Mouse (Mus musculus) neural tube, embryonic 11.5 days (tissue): ENCODE data around the gene Dpm1. TPM values are rescaled to one million over a fixed set of nuclear protein-coding genes. Genes with fewer than 3 reads are reported as not detected.

Source experiments
- ATAC-seq: fragments of 200-750 bp; cut with Nextera tagmentation; 2 replicates; pipeline ENCODE4 v1.8.0; 2017; ENCODE audit warnings: moderate number of reproducible peaks, mild to moderate bottlenecking, moderate TSS enrichment, moderate library complexity; ENCODE audit not compliant: insufficient read depth, low FRiP score, low TSS enrichment
- DNase-seq: peaks from one replicate; pipeline ENCODE4 v3.0.0-alpha.2; 2015; ENCODE audit warnings: low spot score
- H3K27ac ChIP-seq: fragments of 300-500 bp; sonication (generic); 2 replicates; pipeline ENCODE4 v1.5.1; 2014; ENCODE audit warnings: low read depth, mild to moderate bottlenecking, low read length
- H3K27me3 ChIP-seq: fragments of 300-500 bp; sonication (generic); 2 replicates; pipeline ENCODE4 v1.6.1; 2014; ENCODE audit warnings: mild to moderate bottlenecking, low read length, mixed read lengths; ENCODE audit not compliant: control insufficient read depth, insufficient read depth
- H3K36me3 ChIP-seq: fragments of 300-500 bp; sonication (generic); 2 replicates; pipeline ENCODE4 v1.6.1; 2014; ENCODE audit warnings: mild to moderate bottlenecking, low read length, moderate library complexity, mixed read lengths; ENCODE audit not compliant: control insufficient read depth, insufficient read depth
- H3K4me1 ChIP-seq: fragments of 300-500 bp; sonication (generic); 2 replicates; pipeline ENCODE4 v1.6.1; 2014; ENCODE audit warnings: low read length, mixed read lengths; ENCODE audit not compliant: control insufficient read depth, insufficient read depth
- H3K4me2 ChIP-seq: fragments of 300-500 bp; sonication (generic); 2 replicates; pipeline ENCODE4 v1.6.1; 2014; ENCODE audit warnings: low read depth, mild to moderate bottlenecking, moderate library complexity
- H3K4me3 ChIP-seq: fragments of 300-500 bp; sonication (generic); 2 replicates; pipeline ENCODE4 v1.5.1; 2014; ENCODE audit warnings: low read depth, low read length
- H3K9ac ChIP-seq: fragments of 300-500 bp; sonication (generic); 2 replicates; pipeline ENCODE4 v1.6.1; 2014; ENCODE audit warnings: mild to moderate bottlenecking, low read length
- H3K9me3 ChIP-seq: fragments of 300-500 bp; sonication (generic); 2 replicates; pipeline ENCODE4 v1.6.1; 2016; ENCODE audit warnings: low read length; ENCODE audit not compliant: control insufficient read depth
- WGBS: fragments of 180-500 bp; shearing (Covaris S2); extraction: QIAGEN DNeasy Blood & Tissue Kit; methylation state at CpG from one replicate; pipeline ENCODE4 v1.1.7; 2014; 5-methylcytosine and 5-hydroxymethylcytosine counted together
- polyA plus RNA-seq: library from polyadenylated mRNA; unstranded; fragments of >200 nt; fragmentation: Nextera tagmentation; extraction: Ambion mirVana; gene quantifications from 2 replicates; pipeline ENCODE4 v1.2.1, GENCODE M21; 2014

Dpm1 gene
- polyA plus RNA-seq, 1 experiment from 2014 or later, result 48.7 TPM

DNA sequence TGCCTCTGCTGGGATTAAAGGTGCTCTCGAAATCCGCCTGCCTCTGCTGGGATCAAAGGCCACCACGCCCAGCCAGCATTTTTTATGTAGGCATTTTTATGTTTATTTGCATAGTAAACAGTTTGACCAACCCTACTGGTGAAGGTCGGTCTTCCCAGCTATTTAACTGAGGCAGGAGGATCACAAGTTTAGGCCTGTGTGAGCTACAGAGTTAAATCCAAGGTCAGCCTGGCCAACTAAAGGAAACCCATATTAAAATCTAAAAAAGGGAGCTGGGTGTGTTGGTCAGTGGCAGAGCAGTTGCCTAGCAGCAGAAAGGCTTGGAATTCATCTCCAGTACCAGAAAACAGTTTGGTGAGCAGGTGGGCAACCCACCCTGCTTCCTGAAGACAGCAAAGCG lies 2.9 kb upstream of the Dpm1 start:
- Histone ChIP-seq H3K9me3 (no peaks in the 10 kb centered on the region), H3K36me3 (no peaks in the 10 kb centered on the region; the same call in 1 of the 2 replicates), H3K4me2 (no peak overlapping the region), H3K4me3 (no peak overlapping the region), H3K27ac (no peak overlapping the region), H3K4me1 (peaks cover 15% of the 10 kb centered on the region), H3K27me3 (no peaks in the 10 kb centered on the region), H3K9ac (no peak overlapping the region)
- ATAC-seq (no peak), DNase-seq (no peak)
- WGBS, result 92% methylated on average over 5 of the region's 5 CpGs

GRCm38 (mm10) chr2:168231471-168231829 lies 1.1 kb upstream of the Dpm1 start:
- 59% methylated on average over 33 of the region's 33 CpGs for WGBS
- DNase-seq (no peak), ATAC-seq (no peak)
- peak overlapping the region; percentile 100 for H3K4me3 ChIP-seq
- H3K27me3 ChIP-seq, result no peaks in the 10 kb centered on the region
- H3K4me2 ChIP-seq, result peak overlapping the region; percentile 90
- H3K4me1 ChIP-seq, result peaks cover 15% of the 10 kb centered on the region
- H3K36me3 ChIP-seq, result no peaks in the 10 kb centered on the region; the same call in 1 of the 2 replicates
- no peak overlapping the region for H3K27ac ChIP-seq
- H3K9me3 ChIP-seq, result no peaks in the 10 kb centered on the region
- peak overlapping the region; percentile 87; the same call in 1 of the 2 replicates for H3K9ac ChIP-seq

DNA sequence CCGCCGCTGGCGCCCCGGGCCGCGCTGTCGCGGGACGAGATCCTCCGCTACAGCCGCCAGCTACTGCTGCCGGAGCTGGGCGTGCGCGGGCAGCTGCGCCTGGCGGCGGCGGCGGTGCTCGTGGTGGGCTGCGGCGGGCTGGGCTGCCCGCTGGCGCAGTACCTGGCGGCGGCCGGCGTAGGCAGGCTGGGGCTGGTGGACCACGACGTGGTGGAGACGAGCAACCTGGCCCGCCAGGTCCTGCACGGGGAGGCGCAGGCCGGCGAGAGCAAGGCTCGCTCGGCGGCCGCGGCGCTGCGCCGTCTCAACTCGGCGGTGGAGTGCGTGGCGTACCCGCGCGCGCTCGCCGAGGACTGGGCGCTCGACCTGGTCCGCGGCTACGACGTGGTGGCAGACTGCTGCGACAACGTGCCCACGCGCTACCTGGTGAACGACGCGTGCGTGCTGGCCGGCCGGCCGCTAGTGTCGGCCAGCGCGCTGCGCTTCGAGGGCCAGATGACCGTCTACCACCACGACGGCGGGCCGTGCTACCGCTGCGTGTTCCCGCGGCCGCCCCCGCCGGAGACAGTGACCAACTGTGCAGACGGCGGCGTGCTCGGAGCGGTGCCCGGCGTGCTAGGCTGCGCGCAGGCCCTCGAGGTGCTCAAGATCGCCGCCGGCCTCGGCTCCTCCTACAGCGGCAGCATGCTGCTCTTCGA lies 531 bp upstream of the Dpm1 start:
- ATAC-seq (peak; percentile 45), DNase-seq (no peak)
- WGBS, result 3% methylated on average over 95 of the region's 105 CpGs
- Histone ChIP-seq H3K27me3 (no peaks in the 10 kb centered on the region), H3K4me2 (peak overlapping the region; percentile 90), H3K27ac (peak overlapping the region; percentile 75; the same call in 1 of the 2 replicates), H3K9me3 (no peaks in the 10 kb centered on the region), H3K36me3 (no peaks in the 10 kb centered on the region; the same call in 1 of the 2 replicates), H3K9ac (peak overlapping the region; percentile 87), H3K4me1 (peaks cover 15% of the 10 kb centered on the region), H3K4me3 (peak overlapping the region; percentile 100)

DNA sequence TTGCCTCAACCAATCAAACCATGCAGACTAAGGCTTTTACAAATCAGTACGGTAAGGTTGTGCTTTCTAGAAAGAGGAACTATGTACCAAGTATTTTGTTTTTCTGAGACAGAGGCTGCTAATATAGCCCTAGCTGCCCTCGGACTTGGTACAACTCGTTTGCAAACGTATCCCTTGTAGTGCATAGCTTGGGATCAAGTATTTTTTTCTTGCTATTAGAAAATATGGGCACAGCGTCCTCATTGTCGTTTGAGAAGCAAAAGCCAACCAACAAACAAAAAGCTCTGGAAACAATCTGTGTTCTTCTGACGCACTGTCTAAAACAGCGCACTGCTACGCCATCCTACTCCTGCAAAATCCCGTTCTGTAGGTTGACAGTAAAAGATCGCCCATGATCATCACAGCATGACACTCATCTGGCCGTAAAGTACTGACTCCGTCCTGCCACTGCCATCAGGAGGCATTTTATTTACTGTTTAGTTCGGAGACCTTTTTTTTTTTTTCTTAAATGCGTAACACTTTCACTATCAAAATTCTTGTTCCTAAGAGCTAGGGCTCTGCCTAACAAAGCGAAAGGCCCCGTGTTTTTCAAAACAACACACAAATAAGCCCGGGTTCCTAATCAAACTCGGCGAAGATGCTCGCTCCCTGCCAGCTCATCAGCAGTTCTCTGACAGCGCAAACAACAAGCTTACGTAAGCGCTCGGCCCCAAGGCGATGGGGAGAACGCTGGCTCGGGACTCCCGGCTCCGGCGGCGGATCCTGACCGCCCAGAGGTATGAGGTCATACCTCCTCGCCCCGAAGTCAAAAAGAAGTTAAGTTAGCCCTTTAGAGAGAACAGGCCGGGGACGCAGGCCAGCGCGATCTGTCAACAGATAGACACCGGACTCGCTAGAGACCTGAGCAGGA lies 1.0 kb downstream of the Dpm1 start:
- Histone ChIP-seq H3K27me3 (no peaks in the 10 kb centered on the region), H3K4me2 (peak overlapping the region; percentile 90), H3K4me1 (peaks cover 15% of the 10 kb centered on the region), H3K36me3 (peaks cover 8% of the 10 kb centered on the region), H3K4me3 (peak overlapping the region; percentile 100), H3K27ac (peak overlapping the region; percentile 75; the same call in 1 of the 2 replicates), H3K9ac (peak overlapping the region; percentile 87), H3K9me3 (no peaks in the 10 kb centered on the region)
- ATAC-seq, result 0 out of 2 replicates have a peak, but pooled peaks have one; percentile 11
- 19% methylated on average over 41 of the region's 41 CpGs for WGBS
- peak; percentile 28 for DNase-seq

DNA sequence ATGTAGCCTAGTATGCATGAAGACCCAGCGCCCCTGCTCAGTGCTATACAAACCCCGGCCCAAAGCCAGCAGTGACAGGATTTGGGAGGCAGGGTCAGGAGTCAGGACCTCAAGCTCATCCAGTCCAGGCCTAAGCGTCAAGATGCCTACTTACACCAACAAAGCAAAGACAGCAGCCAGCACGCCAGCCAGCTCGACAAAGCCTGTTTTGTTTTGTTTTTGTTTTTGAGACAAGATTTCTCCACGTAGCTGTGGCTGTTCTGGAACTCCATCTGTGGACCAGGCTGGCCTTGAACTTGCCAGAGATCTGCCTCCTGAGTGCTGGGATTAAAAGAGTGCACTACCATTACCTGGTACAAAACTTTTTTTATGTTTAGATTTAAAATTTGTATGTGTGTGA lies 7.1 kb downstream of the Dpm1 start:
- Histone ChIP-seq H3K27ac (no peak overlapping the region), H3K9ac (no peak overlapping the region), H3K4me2 (no peak overlapping the region), H3K4me1 (no peaks in the 10 kb centered on the region), H3K36me3 (peaks cover 13% of the 10 kb centered on the region), H3K9me3 (no peaks in the 10 kb centered on the region), H3K4me3 (no peak overlapping the region), H3K27me3 (no peaks in the 10 kb centered on the region)
- ATAC-seq (no peak), DNase-seq (no peak)
- 96% methylated on average over 6 of the region's 6 CpGs for WGBS

DNA sequence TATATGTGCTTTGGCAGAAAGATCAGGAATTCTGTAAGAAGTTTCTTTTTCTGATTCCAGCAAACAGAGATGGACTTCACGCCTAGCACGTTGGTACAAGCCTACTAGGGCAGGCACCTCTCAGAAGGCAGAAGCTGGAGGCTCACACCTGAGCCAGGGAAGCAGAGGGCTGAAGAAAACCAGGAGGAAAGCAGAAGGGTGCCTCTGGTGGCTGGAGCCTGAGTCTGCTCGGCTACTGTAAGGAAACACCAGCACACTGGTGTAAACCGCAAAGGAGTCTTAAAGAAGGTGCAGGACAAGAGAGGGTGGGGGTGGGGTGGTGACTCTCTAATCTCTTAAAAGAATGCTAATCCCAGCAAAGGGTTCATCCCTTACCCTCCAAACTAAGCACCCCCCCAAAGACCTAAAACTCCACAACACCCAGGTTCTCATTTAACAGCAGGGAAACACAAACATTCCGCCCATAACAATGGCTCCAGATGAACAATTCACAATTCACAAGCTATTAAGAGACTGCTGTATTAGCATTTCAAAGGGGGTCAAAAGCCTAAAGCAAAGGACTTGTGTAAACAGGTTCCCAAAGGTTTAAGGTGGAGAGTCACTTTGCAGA lies 16.5 kb downstream of the Dpm1 start:
- Histone ChIP-seq H3K36me3 (peaks cover 8% of the 10 kb centered on the region), H3K9ac (no peak overlapping the region), H3K27ac (no peak overlapping the region), H3K9me3 (no peaks in the 10 kb centered on the region), H3K4me1 (no peaks in the 10 kb centered on the region), H3K4me3 (no peak overlapping the region), H3K27me3 (no peaks in the 10 kb centered on the region), H3K4me2 (no peak overlapping the region)
- ATAC-seq (no peak), DNase-seq (no peak)
- 36% methylated on average over 5 of the region's 5 CpGs for WGBS

- no peaks in the 10 kb centered on the region for H3K27me3 ChIP-seq
- H3K27ac ChIP-seq, result 0 out of 2 replicates have a peak overlapping the region, but pooled peaks have one; percentile 99
- H3K4me2 ChIP-seq, result no peak overlapping the region
- no peak overlapping the region for H3K9ac ChIP-seq
- no peak overlapping the region for H3K4me3 ChIP-seq
- H3K4me1 ChIP-seq, result peaks cover 8% of the 10 kb centered on the region
- 92% methylated on average over 3 of the region's 3 CpGs for WGBS
- H3K36me3 ChIP-seq, result peaks cover 9% of the 10 kb centered on the region
- no peak for ATAC-seq
- no peak for DNase-seq
- H3K9me3 ChIP-seq, result no peaks in the 10 kb centered on the region
Observed at GRCm38 (mm10) chr2:168207883-168208282, 22.5 kb downstream of the Dpm1 start.

DNA sequence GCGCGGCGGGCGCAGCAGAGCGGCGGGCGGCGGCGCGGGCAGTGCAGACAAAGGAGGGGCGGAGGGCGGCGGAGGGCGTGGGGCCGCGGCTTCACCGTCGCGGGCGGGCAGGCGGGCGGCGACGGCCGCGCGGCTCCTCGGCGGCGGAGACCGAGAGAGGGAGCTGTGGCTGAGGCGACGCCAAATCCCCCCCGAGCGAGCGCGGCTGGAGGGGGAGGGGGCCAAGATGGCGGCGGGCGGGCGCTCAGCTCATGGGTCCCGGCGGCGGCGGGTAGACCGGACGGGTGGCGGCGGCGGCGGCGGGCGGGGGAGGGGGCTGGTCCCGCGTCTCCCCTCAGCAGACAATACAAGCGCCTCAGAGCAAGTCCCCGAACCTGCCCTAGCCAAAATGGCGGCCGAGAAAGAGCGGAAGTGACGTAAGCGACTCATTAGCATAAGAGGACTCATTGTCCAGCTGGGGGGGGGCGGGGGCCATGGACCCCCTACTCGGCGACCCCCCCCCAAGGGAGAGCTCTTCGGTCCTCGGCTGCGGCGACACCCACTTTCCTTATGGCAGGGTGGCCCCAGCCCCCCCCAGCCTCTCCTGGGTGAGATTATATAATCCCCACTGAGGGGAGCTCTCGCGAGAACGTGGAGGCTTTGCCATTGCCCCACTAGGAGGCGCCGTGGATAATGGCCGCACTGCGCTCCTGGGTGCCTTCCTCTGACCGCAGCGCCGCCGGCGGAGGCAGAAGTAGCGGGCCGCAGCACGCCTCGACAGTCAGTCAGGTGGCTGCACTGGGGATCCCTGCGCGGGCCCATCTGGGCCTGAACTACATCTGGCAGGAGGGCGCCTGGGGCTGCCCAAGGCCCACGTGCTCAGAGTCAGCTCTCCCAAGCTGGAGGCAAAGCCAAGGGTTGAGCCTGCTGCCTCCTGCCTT lies 23.4 kb downstream of the Dpm1 start, which contains the start of gene Adnp:
Adnp (minus strand) TSS at position 388 of the 920 bp plus-strand sequence.
- peaks cover 8% of the 10 kb centered on the region for H3K4me1 ChIP-seq
- whole genome bisulfite sequencing, result under 1% methylated on average over 39 of the region's 89 CpGs
- H3K27ac ChIP-seq, result peak within 1 kb of the TSS; percentile 99
- peak within 1 kb of the TSS; percentile 100 for H3K4me3 ChIP-seq
- ATAC-seq (peak; percentile 90), DNase-seq (peak; percentile 98)
- peak within 1 kb of the TSS; percentile 62 for H3K4me2 ChIP-seq
- H3K9ac ChIP-seq, result peak within 1 kb of the TSS; percentile 100
- peaks cover 7% of the 10 kb centered on the region for H3K36me3 ChIP-seq
- no peaks in the 10 kb centered on the region for H3K27me3 ChIP-seq
- H3K9me3 ChIP-seq, result no peaks in the 10 kb centered on the region
